Mouse (Mus musculus): ENCODE measurements at regions not wholly inside any gene's neighbourhood (a gene's known extent, or its start where the extent isn't known, plus 50 kb on each side); places are given as distances from the start of the nearest gene placed in this dataset.

GRCm38 (mm10) chr1:52553871-52554270 is 53.4 kb upstream of the Nab1 start:
- WGBS, result 71% methylated on average over 4 of the region's 4 CpGs
- DNase-seq (ENCODE audit: low spot score) (no peak), ATAC-seq (ENCODE audit: insufficient read depth, low FRiP score, low TSS enrichment) (no peak)
- H3K36me3 ChIP-seq (ENCODE audit: control insufficient read depth, insufficient read depth, low read length), result no peaks in the 10 kb centered on the region
- H3K27me3 ChIP-seq (ENCODE audit: control insufficient read depth, insufficient read depth, low read length), result no peaks in the 10 kb centered on the region
- no peak overlapping the region for H3K27ac ChIP-seq (ENCODE audit: low read depth, low read length)
- H3K4me1 ChIP-seq (ENCODE audit: control insufficient read depth, insufficient read depth, low read length), result no peaks in the 10 kb centered on the region
- H3K4me3 ChIP-seq (ENCODE audit: low read depth, low read length), result no peak overlapping the region
- H3K9me3 ChIP-seq (ENCODE audit: control insufficient read depth, low read length), result no peaks in the 10 kb centered on the region
- H3K4me2 ChIP-seq (ENCODE audit: low read depth), result no peak overlapping the region
- no peak overlapping the region for H3K9ac ChIP-seq (ENCODE audit: low read length)

GRCm38 (mm10) chr1:52565812-52566211 is 64.7 kb upstream of the Nemp2 start:
- Histone ChIP-seq H3K4me3 (ENCODE audit: low read depth, low read length) (no peak overlapping the region), H3K36me3 (ENCODE audit: control insufficient read depth, insufficient read depth, low read length) (no peaks in the 10 kb centered on the region), H3K27ac (ENCODE audit: low read depth, low read length) (no peak overlapping the region), H3K9me3 (ENCODE audit: control insufficient read depth, low read length) (no peaks in the 10 kb centered on the region), H3K4me1 (ENCODE audit: control insufficient read depth, insufficient read depth, low read length) (no peaks in the 10 kb centered on the region), H3K4me2 (ENCODE audit: low read depth) (no peak overlapping the region), H3K9ac (ENCODE audit: low read length) (no peak overlapping the region), H3K27me3 (ENCODE audit: control insufficient read depth, insufficient read depth, low read length) (no peaks in the 10 kb centered on the region)
- ATAC-seq (ENCODE audit: insufficient read depth, low FRiP score, low TSS enrichment) (no peak), DNase-seq (ENCODE audit: low spot score) (no peak)
- 54% methylated on average over 6 of the region's 6 CpGs for WGBS

GRCm38 (mm10) chr1:52571674-52572073 is 58.8 kb upstream of the Nemp2 start:
- no peak overlapping the region for H3K9ac ChIP-seq (ENCODE audit: low read length)
- 85% methylated on average over 5 of the region's 5 CpGs for WGBS
- ATAC-seq (ENCODE audit: insufficient read depth, low FRiP score, low TSS enrichment) (no peak), DNase-seq (ENCODE audit: low spot score) (no peak)
- H3K27me3 ChIP-seq (ENCODE audit: control insufficient read depth, insufficient read depth, low read length), result no peaks in the 10 kb centered on the region
- H3K27ac ChIP-seq (ENCODE audit: low read depth, low read length), result no peak overlapping the region
- H3K4me2 ChIP-seq (ENCODE audit: low read depth), result no peak overlapping the region
- H3K4me3 ChIP-seq (ENCODE audit: low read depth, low read length), result no peak overlapping the region
- H3K36me3 ChIP-seq (ENCODE audit: control insufficient read depth, insufficient read depth, low read length), result no peaks in the 10 kb centered on the region
- H3K9me3 ChIP-seq (ENCODE audit: control insufficient read depth, low read length), result no peaks in the 10 kb centered on the region
- no peaks in the 10 kb centered on the region for H3K4me1 ChIP-seq (ENCODE audit: control insufficient read depth, insufficient read depth, low read length)

GRCm38 (mm10) chr1:52578298-52579056 is 52.0 kb upstream of the Nemp2 start:
- H3K9ac ChIP-seq (ENCODE audit: low read length), result no peak overlapping the region
- DNase-seq (ENCODE audit: low spot score) (peak; percentile 42), ATAC-seq (ENCODE audit: insufficient read depth, low FRiP score, low TSS enrichment) (no peak)
- H3K36me3 ChIP-seq (ENCODE audit: control insufficient read depth, insufficient read depth, low read length), result no peaks in the 10 kb centered on the region
- no peak overlapping the region for H3K4me2 ChIP-seq (ENCODE audit: low read depth)
- WGBS, result 52% methylated on average over 5 of the region's 5 CpGs
- no peaks in the 10 kb centered on the region for H3K4me1 ChIP-seq (ENCODE audit: control insufficient read depth, insufficient read depth, low read length)
- no peaks in the 10 kb centered on the region for H3K9me3 ChIP-seq (ENCODE audit: control insufficient read depth, low read length)
- no peak overlapping the region for H3K27ac ChIP-seq (ENCODE audit: low read depth, low read length)
- no peak overlapping the region for H3K4me3 ChIP-seq (ENCODE audit: low read depth, low read length)
- H3K27me3 ChIP-seq (ENCODE audit: control insufficient read depth, insufficient read depth, low read length), result no peaks in the 10 kb centered on the region

- DNase-seq (ENCODE audit: low spot score), result no peak
- Histone ChIP-seq H3K9me3 (ENCODE audit: control insufficient read depth, low read length) (no peaks in the 10 kb centered on the region), H3K27ac (ENCODE audit: low read depth, low read length) (no peak overlapping the region), H3K4me1 (ENCODE audit: control insufficient read depth, insufficient read depth, low read length) (no peaks in the 10 kb centered on the region), H3K27me3 (ENCODE audit: control insufficient read depth, insufficient read depth, low read length) (no peaks in the 10 kb centered on the region), H3K9ac (ENCODE audit: low read length) (no peak overlapping the region), H3K36me3 (ENCODE audit: control insufficient read depth, insufficient read depth, low read length) (no peaks in the 10 kb centered on the region), H3K4me3 (ENCODE audit: low read depth, low read length) (no peak overlapping the region), H3K4me2 (ENCODE audit: low read depth) (no peak overlapping the region)
- 88% methylated on average over 4 of the region's 4 CpGs for WGBS
- no peak for ATAC-seq (ENCODE audit: insufficient read depth, low FRiP score, low TSS enrichment)
These were observed 50.2 kb upstream of the Nemp2 start for GRCm38 (mm10) chr1:52580132-52580896.

Data from neural tube, embryonic 11.5 days (tissue).